Mouse (Mus musculus) megakaryocyte-erythroid progenitor cell, adult 5-6 weeks (primary cell): ENCODE results near the gene Kif18b. TPM values are rescaled to one million over a fixed set of nuclear protein-coding genes. Genes with fewer than 3 reads are reported as not detected.

Source experiments
- ATAC-seq: replicated peaks from 2 replicates; pipeline ENCODE4 v1.8.0; 2016; ENCODE audit warnings: mild to moderate bottlenecking, inconsistent platforms; ENCODE audit not compliant: severe bottlenecking, poor library complexity, low FRiP score, low TSS enrichment
- total RNA-seq, 2 experiments: library from RNA; stranded (forward) in 1 of 2; stranded (reverse) in 1 of 2; fragments of 200-1000, 215-1000 nt in 1 of 2; fragments of >200 nt in 1 of 2; fragmentation: Nextera tagmentation in 1 of 2; gene quantifications; 2 replicates each; pipeline ENCODE4 v1.2.3; 2014 to 2017

Kif18b gene
- total RNA-seq, 2 experiments from 2014 or later, result 14.5 to 29.3 TPM

DNA sequence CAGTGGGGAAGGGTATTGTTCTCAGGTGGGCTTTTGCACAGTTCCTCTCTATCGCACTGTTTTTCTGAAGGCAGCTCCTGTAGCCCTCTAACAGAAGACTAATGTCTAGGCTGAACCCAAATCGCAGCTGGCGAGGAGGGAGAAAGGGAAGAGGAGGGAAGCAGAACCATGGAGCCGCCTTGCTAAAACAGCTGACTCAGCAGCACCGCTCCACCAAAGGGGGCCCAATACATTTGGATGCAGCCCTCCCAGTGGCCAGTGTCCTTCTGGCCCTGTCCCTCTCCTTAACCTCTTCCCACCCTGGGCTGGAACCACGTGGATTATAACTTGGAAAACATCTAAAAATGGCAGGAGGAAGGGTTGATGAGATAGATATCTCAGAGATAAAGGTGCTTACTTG lies 16.3 kb upstream of the Kif18b start:
- ATAC-seq, result no peak

DNA sequence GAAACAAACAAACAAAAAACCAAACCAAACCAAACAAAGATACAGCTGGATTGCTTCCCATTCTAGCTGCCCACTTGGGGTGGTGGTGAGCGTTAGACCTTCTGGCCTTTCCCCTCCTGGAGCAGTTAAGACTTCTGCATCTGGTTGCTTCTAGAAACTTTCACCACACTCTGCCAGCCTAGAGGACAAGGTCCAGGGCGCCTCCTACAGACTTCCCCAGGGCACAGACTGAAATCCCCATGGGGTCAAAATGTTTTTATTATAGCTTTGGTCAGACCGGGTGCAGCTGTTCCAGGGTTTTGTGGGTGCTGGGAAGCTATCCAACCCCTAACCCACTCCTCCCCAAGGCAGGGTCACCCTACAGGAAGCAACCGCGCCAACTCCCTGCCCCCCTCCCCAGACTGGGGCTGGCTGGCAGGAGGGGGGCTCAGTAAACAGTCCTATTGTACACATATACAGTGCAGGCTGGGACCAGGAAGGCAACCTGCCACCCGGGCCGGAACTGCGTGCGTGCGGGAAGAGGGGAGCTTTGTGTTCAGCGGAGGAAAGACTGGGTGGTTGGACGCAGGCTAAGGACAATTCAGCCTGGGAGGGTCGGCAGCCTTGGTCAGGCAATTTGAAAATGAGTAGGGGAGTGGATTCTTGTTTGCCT lies 14.2 kb upstream of the Kif18b start:
- ATAC-seq, result no peak

- ATAC-seq, result no peak
Measured at GRCm38 (mm10) chr11:102937529-102938182, 12.7 kb upstream of the Kif18b start.

GRCm38 (mm10) chr11:102936272-102936671 lies 11.3 kb upstream of the Kif18b start:
- no peak for ATAC-seq

- ATAC-seq, result no peak
Measured at GRCm38 (mm10) chr11:102930672-102931071, 5.7 kb upstream of the Kif18b start.

GRCm38 (mm10) chr11:102925351-102925717 lies 410 bp upstream of the Kif18b start:
- peak; percentile 64 for ATAC-seq

DNA sequence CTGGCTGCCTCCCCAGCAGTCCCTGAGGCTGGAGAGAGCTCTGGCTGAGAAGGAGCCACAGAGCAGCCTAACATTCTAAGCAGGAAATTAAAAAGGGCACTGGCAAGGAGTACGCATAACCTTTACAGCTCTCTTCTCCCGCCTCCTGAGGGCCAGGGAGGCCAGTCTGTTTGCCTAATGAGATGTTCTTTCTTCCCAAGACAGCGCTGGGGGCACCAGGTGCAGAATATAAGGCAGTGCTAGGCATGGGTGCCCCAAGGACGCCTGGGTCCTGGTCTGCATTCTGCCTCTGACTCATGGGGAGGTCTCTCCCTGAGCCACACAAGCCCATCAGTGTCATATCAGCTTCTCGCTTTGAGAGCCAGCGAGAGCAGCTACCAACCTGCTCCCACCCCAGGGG lies 3.4 kb downstream of the Kif18b start:
- no peak for ATAC-seq

- ATAC-seq, result no peak
Measured at GRCm38 (mm10) chr11:102918077-102918476, 6.8 kb downstream of the Kif18b start.

DNA sequence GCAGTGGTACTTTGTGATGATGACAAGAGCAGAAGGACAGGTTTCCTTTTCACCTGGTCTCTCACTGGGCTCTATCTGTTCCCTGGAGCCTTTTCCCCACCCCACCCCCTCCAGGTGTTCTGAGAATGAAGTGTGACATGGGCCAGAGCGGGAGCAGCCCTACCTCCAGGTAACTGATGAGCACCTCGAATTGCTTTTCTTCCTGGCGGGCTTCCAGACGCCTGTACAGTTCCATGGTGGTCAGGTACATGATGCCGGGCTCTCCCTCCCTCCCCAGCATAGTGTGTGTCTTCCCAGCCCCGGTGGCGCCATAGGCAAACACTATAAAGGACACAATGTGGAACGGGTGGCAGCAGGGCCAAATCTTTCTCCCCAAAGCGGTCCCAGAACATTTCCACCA lies 9.5 kb downstream of the Kif18b start:
- no peak for ATAC-seq

DNA sequence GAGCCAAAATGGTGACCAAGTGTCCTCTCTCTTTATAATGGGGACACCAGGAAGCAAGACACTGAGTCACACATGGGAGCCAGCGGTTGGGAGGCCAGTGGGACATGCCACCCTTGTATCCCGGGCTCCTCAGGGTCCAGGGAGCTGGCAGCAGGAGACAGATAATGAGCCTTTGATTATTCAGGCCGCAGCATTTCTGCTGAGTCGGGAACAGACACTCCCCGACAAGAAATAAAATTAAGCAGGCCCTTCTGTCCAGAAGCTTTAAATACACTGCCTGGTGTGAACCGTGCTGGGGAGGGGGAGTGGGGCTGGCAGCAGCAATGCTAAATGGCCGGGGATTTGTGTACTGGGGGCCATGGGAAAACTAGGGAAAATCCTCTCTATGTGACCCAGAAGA lies 13.5 kb downstream of the Kif18b start:
- no peak for ATAC-seq

DNA sequence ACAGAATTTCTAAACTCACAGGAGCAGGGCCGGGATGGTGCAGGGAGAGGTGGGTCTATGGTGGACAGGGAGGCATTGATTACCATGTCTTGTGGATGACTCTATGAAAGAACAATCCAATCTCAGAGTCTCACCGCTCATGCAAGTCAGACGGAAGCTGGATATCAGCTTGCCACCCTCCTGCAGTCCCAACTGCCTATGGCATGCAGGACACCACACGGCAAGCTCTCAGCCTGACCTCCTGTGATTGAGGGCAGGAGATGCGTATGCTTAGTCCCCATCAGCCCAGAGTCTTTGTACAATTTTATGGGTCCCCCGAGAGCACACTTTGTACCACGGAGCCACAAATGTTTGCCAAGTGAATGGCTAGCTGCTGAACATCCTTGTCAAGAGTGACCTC lies 21.3 kb downstream of the Kif18b start:
- no peak for ATAC-seq

- ATAC-seq, result no peak
Measured at GRCm38 (mm10) chr11:102902107-102902506, 22.8 kb downstream of the Kif18b start.

DNA sequence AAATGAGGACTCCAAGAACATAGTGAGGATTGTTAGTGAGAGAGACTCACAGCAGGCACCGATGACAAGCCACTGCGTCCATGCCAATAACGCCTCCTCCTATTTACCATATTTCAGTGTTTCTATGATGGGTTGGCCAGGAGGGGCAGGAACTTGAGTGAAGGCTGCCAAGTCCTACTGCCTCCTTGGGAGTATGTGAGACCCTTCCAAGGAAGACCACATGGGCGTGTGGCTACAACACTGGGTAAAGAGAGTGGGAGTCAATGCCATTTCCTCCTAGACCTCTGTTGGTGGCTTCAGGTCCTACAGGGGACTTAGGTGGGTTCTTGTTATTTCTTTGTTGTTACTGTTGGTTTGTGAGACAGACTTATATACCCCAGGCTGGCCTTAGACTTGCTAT lies 23.7 kb downstream of the Kif18b start:
- peak; percentile 24; the same call in 1 of the 2 replicates for ATAC-seq

DNA sequence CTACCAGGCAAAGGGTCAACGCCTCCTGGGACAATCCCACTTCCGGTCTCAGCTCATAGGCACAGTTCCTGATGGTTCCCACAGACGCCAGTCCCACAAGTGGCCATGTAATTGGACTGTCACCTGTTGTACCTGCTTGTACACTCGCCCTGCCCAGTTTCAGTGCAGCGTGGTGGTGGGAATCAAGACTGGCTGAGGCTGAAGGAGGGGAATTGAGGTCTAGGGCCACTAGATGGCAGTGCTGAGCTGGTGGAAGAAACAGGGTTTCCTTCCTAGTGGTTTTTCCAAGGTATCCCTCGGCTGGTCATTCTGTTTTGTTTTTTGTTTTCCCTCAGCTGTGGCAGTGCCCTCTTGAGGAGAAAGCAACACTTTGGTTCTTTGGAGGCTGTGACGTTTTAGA lies 24.2 kb downstream of the Kif18b start, which contains the start of gene Gfap:
Gene Gfap (minus strand): TSS at position 150 of the 400 bp plus-strand sequence.
- peak; percentile 55 for ATAC-seq

DNA sequence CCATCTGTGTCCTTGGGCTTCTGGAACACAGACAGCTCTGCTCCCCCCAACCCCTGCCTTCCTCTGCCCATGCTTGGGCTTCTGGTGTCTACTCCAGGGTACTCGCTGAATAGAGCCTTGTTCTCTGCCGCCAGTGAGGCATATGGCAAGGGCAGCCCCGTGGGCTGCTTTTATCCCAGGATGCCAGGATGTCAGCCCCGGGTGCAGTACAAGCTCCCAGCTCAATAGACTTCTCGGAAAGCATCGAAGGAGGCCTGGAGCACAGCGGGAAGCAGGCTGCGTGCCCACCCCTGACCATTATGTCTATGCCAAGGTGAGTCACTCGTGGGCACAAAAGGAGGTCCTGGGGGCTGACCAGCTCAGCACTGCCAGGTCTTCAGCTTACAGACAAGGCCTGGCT lies 26.5 kb downstream of the Kif18b start:
- no peak for ATAC-seq

- ATAC-seq, result no peak
Measured at GRCm38 (mm10) chr11:102896641-102897040, 28.3 kb downstream of the Kif18b start.

DNA sequence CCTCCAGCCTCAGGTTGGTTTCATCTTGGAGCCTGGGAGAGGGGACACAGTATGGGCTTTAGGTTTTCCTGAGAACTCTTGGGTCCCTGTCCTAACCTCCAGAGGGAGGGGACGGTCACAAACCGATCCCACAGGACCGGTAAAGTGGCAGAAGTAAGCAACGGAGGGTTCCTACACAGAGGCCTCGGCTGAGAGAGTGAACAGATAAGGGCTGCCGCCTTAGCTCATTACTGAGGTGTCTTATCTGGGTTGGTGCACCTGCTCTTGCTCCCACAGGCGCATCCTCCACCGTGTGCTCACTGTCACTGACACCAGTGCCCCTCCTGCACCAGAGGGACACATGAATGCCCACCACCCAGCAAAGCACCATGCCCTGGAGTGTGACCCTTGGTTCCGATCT lies 29.1 kb downstream of the Kif18b start:
- peak; percentile 90 for ATAC-seq

- ATAC-seq, result no peak
Measured at GRCm38 (mm10) chr11:102894716-102895115, 30.2 kb downstream of the Kif18b start.

GRCm38 (mm10) chr11:102893015-102893651 lies 31.8 kb downstream of the Kif18b start:
- ATAC-seq, result peak; percentile 83

- ATAC-seq, result no peak
Measured at GRCm38 (mm10) chr11:102890096-102890495, 34.8 kb downstream of the Kif18b start.

DNA sequence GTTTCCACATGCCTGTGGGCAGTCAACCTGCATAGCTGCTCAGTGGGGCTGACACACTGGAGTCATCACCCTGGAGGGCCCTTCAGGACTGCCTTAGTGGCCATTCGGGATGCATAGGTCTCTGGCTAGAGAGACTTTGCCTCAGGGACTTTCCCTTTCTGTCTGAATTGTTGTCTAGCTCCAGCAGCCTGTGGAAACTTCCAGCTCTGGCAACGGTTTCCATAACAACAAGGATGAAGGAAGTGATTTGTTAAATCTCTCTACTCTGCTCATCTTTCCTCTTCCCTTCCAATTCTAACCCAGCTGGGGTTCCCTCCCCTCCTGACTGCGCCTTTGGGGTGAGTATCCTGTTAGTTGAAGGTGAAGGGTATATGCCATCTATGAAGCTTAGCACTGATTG lies 36.8 kb downstream of the Kif18b start:
- no peak for ATAC-seq
